Mouse (Mus musculus): ENCODE results near the gene Galnt7.

DNA sequence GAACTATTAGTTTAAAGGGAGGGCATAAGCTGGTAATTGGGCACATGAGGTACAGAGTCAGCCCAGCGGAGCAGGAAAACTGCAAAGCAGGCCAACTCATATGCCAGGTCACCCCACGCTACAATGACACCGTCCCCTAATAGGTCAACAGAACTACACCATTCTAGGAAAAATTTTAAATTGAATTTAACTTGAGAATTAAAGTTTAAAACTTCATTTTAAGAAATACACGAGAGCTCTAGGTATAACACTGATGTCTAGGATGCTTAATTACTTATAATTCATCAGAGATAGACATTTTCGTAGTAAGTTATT lies 67.7 kb downstream of the Galnt7 start:
- TF ChIP-seq CTCF (IDR thresholded peaks at IDR 0.05; ENCODE audit: borderline replicate concordance, extremely low read depth, insufficient read depth, insufficient read length) (no peak), POLR2A (IDR thresholded peaks at IDR 0.05; ENCODE audit: borderline replicate concordance, extremely low read depth, insufficient read depth, insufficient read length, poor library complexity, severe bottlenecking) (no peak)

Measured in brain, embryonic 14.5 days (tissue).